Mouse (Mus musculus) retina, embryonic 14.5 days (tissue): ENCODE measurements around the gene Ncbp1.

Experiments used
- DNase-seq: peaks from one replicate; pipeline ENCODE4 v3.0.0-alpha.2; 2015; ENCODE audit warnings: low spot score

The Ncbp1 gene

DNA sequence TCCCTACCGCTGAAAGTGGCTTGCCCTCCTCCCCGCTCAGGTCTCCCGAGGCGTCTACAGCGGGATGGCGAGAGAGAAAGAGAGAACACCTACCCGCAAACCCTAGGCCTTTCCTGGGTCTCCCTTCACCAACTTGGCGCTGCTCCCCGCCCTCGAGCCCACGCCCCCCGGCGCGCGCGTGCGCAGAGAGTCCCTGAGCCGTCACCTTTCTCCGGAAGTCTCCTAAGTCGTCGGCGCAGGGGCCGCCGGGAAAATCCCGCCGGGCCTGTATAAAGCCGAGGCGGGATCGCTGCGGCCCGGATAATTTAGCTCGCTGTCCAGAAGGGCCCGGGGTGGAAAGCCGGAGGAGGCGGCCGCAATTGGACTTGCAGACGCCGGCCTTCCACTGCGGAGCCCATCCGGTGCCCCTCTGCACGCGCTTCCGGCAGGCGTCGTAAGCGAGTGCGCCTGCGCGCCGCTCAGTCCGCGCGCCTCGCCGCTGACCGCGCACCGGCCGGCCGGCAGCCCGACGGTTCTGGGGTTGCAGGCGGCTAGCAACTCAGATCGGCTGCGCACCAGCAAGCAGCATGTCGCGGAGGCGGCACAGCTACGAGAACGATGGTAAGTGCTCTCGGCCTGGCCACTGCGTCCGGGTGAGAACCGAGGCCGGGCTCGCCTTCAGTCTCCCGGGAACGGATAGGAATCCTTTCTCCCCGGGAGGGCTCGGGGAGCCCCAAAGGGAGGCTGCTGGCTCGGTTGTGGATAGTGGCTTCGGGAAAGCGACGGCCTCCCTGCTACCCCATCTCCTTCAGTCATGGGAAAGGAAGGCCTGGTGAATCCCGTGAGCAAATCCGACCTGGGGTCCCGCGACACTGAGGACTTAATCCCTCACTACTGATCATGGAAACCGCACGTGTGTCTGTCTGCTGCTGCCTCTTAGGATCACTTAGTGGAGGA, at the start of gene Ncbp1, which contains the start of gene Tstd2:
Gene Ncbp1 (plus strand): TSS at position 327 of the 936 bp plus-strand sequence.
Gene Tstd2 (minus strand): TSS at position 408 of the 936 bp plus-strand sequence.
- peak; percentile 93 for DNase-seq

DNA sequence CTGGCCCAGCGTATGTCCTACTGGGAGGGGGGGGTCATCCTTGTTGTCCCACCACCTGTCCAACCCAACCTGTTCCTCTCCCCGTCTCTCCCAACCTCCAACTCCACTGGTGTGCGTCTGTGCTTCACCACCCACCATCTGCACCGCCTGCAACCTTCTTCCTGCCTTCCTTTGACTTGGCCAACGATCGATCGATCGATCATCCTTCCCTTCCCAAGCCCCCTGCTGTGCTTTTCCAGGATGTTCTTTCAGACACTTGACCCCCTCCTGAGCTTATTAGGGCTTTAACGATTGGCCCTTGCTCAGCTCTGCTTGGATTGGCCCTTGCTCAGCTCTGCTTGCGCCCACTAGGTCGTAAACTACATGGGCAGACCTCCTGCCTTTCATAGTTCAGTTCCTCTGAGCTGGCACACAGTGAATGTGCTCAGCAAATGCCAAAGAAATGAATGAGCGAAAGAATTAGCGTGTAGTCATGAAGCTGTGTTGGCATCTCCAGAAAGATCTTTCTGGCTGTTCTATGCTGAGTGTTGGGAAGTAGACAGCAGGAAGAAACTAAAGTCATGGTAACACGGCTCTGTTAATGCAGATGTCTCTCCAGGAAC, 48.8 kb upstream of the Ncbp1 start:
- DNase-seq: no peak

GRCm38 (mm10) chr4:46092429-46093076, 45.9 kb upstream of the Ncbp1 start:
- no peak for DNase-seq

DNA sequence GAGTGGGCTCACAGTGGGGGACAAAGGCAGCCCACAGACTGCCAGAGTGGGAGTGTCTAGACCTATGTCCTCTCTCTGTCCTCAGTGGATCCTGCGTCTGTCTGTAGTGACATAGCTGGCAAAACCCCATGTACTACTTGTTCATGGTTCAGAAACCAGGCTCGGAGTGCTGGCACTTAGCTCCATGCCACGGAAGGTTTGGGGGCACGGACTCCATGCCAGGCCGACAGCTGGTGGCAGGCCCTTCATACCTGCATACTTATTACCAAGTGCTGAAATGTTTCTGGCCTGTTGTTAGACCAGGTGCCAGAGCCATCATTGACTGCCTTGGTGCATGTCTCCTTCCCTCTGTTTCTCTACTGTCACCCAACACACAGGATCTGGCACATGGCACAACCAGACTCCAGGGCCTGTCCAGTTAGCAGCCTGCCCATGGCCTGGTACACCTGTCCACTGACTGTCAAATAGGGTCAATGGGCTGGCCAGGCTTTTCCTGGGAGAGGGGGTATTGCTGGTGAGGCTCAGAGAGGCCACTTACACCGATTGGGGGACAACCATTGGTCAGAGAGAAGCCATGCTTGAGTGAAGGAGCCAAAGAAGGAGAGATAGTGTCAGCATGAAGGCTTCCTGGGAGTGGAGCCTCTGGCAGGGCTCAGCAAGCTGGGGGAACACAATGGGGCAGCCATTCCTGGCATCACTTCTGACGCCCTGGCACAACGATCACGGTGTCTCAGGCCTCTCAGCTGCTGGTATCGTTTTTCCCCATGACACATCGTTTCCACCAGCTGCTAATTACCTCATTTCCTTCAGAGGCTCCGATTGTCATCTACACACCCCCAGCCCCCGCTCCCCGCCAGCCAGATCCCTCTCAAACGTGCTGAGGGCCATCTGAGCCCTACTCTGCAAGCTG, 43.2 kb upstream of the Ncbp1 start:
- DNase-seq: no peak

DNA sequence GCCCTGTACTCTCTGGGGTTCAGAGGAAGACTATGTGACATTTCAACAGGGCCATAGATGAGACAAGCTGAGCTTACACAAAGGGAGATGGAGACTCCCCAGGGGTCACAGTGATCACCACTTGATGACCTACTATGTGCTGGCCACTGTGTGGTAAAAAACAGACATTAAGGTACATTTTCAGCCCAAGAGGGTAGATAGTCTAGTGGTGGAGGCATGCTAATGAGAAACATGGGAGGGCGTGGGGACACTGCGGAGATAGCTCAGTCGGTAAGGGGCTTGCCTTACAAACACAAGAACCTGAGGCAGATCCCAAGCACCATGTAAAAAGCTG, 42.6 kb upstream of the Ncbp1 start:
- DNase-seq: no peak

DNA sequence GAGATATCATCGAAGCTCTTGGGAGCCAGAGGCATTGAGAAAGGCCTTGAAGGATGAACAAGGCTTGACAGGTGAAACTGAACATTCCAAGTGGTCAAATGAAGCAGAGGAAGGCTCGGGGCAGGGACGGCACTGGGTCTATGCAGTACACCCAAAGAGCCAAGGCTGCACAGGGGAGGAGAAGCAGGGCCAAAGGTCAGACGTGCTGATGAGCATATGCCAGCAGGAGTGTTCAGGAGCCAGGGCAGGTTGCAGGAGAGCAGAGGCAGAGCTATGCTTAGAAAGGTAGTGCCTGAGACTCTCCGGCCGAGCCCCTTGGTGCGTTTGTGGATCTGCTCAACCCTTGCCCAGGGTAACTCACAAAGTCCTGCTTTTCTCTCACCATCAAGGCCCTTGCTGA, 41.9 kb upstream of the Ncbp1 start:
- no peak for DNase-seq

GRCm38 (mm10) chr4:46097591-46097990, 40.8 kb upstream of the Ncbp1 start:
- no peak for DNase-seq

DNA sequence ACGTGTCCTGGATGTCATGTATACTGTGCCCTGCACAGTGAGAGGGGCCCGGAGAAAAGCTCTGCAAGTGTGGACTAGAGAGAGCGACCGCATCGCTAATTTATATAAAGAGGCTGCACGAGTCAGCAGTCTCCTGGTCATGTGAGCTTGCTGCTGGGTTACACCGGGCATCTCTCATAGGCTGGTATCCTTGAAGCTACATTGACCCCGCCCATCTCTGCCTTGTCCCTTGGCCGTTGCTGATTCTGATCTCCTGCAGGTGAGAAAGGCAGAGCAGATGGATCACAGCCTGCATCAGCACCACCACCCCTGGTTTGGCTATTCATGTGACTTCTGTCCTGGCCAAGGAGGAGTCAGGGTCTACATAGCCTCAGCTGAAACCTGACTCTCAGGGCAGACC, 39.3 kb upstream of the Ncbp1 start:
- DNase-seq: no peak

DNA sequence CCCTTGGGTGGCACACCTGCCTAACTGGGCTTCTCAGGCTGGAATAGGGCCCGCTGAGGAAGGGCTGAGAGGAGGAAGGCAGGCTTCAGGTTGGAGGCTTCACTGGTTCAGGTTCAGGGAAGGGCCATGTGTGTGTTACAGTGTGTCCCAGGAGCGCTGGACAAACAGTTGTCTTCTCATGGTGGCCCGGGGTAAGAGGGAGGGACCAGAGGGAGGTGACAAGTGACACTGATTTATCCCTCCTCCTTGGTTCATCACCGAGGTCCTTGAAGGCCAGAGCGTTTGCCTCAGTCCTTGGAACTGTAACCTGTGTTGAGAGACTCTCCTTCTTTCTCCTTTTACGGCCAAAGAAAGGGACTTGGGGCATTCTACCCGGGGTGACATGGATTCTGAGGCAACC, 37.9 kb upstream of the Ncbp1 start:
- DNase-seq: no peak

- DNase-seq: no peak
These were observed 37.2 kb upstream of the Ncbp1 start for GRCm38 (mm10) chr4:46101211-46101711.

DNA sequence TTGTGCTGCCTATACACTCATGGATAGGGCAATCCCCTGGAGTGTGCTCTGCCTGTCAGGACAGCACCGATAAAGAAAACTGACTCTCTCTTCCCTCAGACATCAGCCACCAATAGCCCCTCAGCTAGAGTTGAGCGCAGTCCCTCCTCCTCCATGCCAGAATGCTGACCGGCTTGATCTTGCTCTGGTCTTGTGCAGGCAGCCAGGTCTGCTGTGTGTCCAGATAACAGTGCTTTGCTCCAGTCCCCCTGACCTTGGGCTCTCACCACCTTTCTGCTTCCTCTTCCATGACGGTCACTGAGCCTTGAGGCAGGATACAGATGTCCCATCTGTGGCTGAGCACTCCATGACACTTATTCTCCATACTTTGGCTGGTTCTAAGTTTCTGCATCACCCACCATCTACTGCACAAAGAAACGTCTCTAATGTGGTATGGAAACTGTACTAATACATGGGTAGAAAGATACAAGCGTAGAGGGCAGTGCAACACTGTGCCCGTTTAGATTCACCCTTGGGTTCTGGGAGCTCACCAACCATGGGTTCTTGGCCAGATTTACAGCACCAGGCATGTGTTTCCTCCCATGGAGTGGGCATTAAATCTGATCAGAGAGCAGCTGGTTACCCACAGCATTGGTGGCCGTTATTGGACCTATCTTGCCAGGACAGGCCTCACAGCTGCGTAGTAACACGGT, 36.2 kb upstream of the Ncbp1 start:
- DNase-seq: no peak

DNA sequence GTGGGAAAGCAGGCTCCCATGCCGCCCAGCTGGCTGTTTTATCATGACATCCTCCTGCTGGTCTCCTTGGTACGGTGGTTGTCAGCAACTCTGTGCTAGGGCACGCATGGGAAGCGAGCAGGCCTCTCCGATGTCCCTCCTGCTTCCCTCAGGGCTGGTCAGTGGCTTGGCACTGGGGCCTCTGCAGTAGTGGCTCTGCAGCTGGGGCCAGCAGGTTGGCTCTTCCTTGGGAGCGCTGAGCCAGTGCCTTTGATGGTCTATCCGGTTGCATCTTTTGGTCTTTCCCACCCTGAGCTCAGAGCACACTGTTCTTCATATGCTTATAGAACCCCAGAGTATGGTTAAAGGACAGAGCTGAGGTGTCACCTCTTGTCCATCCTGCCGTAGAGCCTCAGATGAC, 28.3 kb upstream of the Ncbp1 start:
- DNase-seq: no peak

DNA sequence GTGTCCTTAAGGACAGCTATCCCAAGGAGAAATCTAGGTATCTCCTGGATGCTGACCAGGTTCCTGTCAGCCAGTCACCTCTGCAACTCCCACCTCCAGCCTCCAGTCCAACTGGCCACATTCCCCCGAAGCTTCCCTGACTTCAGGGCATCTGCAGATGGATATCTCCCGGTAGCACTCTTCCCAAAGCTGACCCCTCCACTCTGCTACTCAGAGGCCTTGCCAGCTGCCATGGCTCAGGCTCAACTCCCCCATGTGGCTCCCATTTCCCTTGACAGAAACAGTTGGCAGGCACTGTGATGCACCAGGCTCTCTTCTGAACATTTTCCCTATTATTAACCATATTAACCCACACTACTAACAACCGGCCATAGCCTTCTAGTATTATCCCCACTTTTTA, 27.1 kb upstream of the Ncbp1 start:
- no peak for DNase-seq

- no peak for DNase-seq
These were observed 23.1 kb upstream of the Ncbp1 start for GRCm38 (mm10) chr4:46115308-46115707.

- no peak for DNase-seq
These were observed 21.8 kb upstream of the Ncbp1 start for GRCm38 (mm10) chr4:46116544-46117175.

GRCm38 (mm10) chr4:46117536-46117935, 20.9 kb upstream of the Ncbp1 start:
- DNase-seq: no peak

DNA sequence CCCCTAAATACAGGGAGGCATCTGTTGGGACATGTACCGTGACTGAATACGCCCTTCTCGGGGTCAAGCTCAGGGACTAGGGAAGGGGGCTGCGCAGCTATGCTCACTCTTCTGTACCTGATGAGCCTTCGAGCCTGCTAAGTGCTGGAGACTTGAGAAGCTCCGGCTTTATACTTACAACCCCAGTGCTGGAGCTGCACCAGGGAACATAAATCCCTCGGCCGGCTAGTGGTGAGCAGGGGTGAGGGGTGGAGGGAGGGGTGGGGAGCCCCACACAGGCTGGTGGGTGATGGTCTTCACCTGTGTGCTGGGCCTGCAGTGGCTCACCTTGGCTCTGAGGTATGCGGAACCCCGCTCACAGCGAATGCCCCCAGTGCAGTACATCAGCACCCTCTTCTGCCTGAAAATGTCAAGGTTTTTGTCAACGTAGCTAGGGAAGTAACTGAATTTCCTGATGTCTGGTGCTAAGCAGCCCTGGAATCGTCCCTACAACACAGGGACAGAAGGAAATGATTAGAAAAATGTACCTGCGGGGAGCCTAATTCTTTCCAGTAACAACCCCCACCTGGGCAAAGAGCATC, 18.8 kb upstream of the Ncbp1 start:
- DNase-seq: no peak

DNA sequence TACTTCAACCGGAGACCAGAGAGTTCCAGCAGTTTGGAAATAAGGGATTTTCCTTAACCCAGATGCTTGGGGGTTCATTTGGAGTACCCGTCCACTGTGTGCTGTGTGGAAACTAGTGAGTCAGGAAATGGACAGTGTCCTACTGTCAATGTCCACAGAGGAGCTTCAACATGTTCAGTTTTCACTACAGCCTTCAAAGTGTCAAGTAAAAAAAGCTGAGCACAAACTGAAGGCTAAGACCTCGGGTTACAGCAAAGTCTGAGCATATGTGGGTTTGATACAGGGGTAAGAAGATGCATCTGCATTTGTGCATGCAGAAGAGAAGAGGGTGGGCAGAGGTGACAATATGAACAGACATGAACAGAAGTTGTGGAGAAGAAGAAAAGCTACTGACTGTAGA, 17.6 kb upstream of the Ncbp1 start:
- DNase-seq: no peak

DNA sequence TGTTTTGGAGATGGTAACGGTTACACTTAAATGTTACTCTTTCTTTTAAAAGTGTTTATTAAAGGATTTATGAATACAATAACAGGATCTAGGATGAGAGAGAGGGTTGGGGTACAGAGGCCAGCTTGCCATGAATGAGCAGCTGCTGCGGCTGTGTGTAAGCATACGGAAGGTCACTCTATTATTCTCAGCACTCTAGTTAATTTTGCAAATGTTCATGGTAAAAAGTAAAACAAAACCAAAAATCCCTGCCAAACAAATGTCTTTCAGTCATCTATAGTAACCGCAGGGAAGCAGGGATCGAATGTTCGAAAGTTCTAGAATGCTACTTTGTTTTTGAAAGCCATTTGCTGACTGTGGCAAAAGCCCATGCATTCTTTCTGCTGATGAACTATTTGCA, 15.1 kb upstream of the Ncbp1 start:
- no peak for DNase-seq

- peak; percentile 87 for DNase-seq
These were observed 11.9 kb upstream of the Ncbp1 start for GRCm38 (mm10) chr4:46126541-46126940.
